Mouse (Mus musculus) heart, embryonic 14.5 days (tissue): ENCODE measurements around the gene Sgpp2. TPM values are rescaled to one million over a fixed set of nuclear protein-coding genes. Genes with fewer than 3 reads are reported as not detected.

ENCODE experiments used
- ATAC-seq: fragments of 200-750 bp; cut with Nextera tagmentation; 2 replicates; pipeline ENCODE4 v1.8.0; 2017; ENCODE audit warnings: low read depth, moderate TSS enrichment; ENCODE audit not compliant: insufficient number of reproducible peaks, insufficient read depth, low FRiP score
- H3K27ac ChIP-seq, 2 experiments: fragments of 200-500 bp in 1 of 2; fragments of 300-500 bp in 1 of 2; sonication (generic) in 1 of 2; replicated peaks in 1 of 2; 2 replicates each; pipeline ENCODE4 v1.5.1; 2012 to 2014; ENCODE audit warnings: low read depth in 2 of 2, low read length in 2 of 2, control low read depth in 1 of 2, mild to moderate bottlenecking in 1 of 2, mixed read lengths in 1 of 2; ENCODE audit not compliant: control insufficient read depth in 1 of 2, insufficient read depth in 1 of 2
- H3K27me3 ChIP-seq: fragments of 300-500 bp; sonication (generic); 2 replicates; pipeline ENCODE4 v1.6.1; 2014; ENCODE audit warnings: mild to moderate bottlenecking, low read length, control low read depth; ENCODE audit not compliant: control insufficient read depth, insufficient read depth
- H3K36me3 ChIP-seq: fragments of 300-500 bp; sonication (generic); 2 replicates; pipeline ENCODE4 v1.6.1; 2014; ENCODE audit warnings: mild to moderate bottlenecking, control low read depth, low read length, mixed read lengths; ENCODE audit not compliant: control insufficient read depth, insufficient read depth
- H3K4me1 ChIP-seq, 2 experiments: fragments of 200-500 bp in 1 of 2; fragments of 300-500 bp in 1 of 2; sonication (generic) in 1 of 2; 2 replicates each; pipeline ENCODE4 v1.6.1; 2012 to 2014; ENCODE audit warnings: low read length in 2 of 2, control low read depth in 1 of 2, mixed read lengths in 1 of 2; ENCODE audit not compliant: control insufficient read depth in 2 of 2, insufficient read depth in 2 of 2
- H3K4me2 ChIP-seq: fragments of 300-500 bp; sonication (generic); 2 replicates; pipeline ENCODE4 v1.6.1; 2014; ENCODE audit warnings: mild to moderate bottlenecking, low read length
- H3K4me3 ChIP-seq, 2 experiments: fragments of 200-500 bp in 1 of 2; fragments of 300-500 bp in 1 of 2; sonication (generic) in 1 of 2; 2 replicates each; pipeline ENCODE4 v1.5.1; 2012 to 2014; ENCODE audit warnings: low read length in 2 of 2, mild to moderate bottlenecking in 2 of 2, control low read depth in 1 of 2, low read depth in 1 of 2, moderate library complexity in 1 of 2; ENCODE audit not compliant: control insufficient read depth in 1 of 2, insufficient read depth in 1 of 2
- H3K9ac ChIP-seq: fragments of 300-500 bp; sonication (generic); 2 replicates; pipeline ENCODE4 v1.6.1; 2014; ENCODE audit warnings: mild to moderate bottlenecking, low read length
- H3K9me3 ChIP-seq: fragments of 300-500 bp; sonication (generic); 2 replicates; pipeline ENCODE4 v1.6.1; 2016; ENCODE audit warnings: low read length, control low read depth; ENCODE audit not compliant: control insufficient read depth
- WGBS: fragments of 180-500 bp; shearing (Covaris S2); extraction: QIAGEN DNeasy Blood & Tissue Kit; methylation state at CpG from one replicate; pipeline ENCODE4 v1.1.7; 2014; 5-methylcytosine and 5-hydroxymethylcytosine counted together
- polyA plus RNA-seq: library from polyadenylated mRNA; unstranded; fragments of >200 nt; fragmentation: Nextera tagmentation; extraction: Ambion mirVana; gene quantifications from 2 replicates; pipeline ENCODE4 v1.2.1, GENCODE M21; 2014

Gene Sgpp2
- polyA plus RNA-seq, 1 experiment from 2014 or later = 0.20 TPM

DNA sequence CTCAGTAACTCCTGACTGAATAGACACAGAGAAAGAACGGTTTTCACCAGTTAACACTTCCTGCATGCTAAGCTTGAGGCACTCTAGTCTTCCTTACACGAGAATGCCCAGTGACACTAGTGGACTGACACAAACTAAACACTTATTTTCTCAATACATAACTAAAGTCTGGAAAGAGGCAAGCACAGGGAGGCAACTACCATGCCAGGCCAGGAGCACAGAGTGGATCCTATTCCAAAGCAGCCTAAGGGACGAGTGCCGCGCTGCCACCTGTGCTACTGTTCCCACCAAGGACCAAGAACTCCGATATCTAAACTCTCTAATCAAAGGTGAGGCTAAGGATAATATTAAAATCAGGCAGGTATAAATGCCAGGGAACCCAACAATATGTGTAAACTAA lies 136.6 kb downstream of the Sgpp2 start:
- WGBS = 92% methylated on average over 6 of the region's 6 CpGs
- no peak for ATAC-seq
- H3K36me3 ChIP-seq = peaks cover 77% of the 10 kb centered on the region
- H3K27me3 ChIP-seq = no peaks in the 10 kb centered on the region
- H3K9me3 ChIP-seq = no peaks in the 10 kb centered on the region
- no peaks in the 10 kb centered on the region for H3K4me1 ChIP-seq
- H3K4me3 ChIP-seq = no peak overlapping the region
- H3K27ac ChIP-seq = no peak overlapping the region
- H3K9ac ChIP-seq = no peak overlapping the region
- H3K4me2 ChIP-seq = no peak overlapping the region

DNA sequence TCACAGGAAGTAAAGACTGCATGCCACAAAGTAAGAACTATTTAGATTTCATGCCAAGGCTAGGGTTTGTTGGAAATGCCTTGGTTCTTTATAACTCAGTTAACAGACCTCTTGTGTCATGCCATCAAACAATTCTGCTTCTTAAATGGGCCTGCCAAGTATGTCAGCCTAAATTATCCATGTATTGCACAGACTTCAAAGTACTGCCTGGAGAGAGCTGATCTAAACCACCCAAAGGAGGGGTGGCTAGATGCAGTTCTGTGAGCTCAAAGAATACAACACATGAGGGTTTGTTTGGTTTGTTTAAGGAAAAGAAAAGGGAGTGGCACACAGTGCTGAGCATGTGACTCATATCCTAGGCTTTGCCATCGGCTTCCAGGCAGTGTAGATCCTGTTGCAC lies 137.9 kb downstream of the Sgpp2 start:
- Histone ChIP-seq H3K36me3 (peaks cover 80% of the 10 kb centered on the region), H3K4me1 (no peaks in the 10 kb centered on the region), H3K4me3 (no peak overlapping the region), H3K27me3 (no peaks in the 10 kb centered on the region), H3K9me3 (no peaks in the 10 kb centered on the region), H3K27ac (no peak overlapping the region), H3K4me2 (no peak overlapping the region), H3K9ac (no peak overlapping the region)
- no peak for ATAC-seq
- 48% methylated on average over 1 of the region's 1 CpGs for WGBS

DNA sequence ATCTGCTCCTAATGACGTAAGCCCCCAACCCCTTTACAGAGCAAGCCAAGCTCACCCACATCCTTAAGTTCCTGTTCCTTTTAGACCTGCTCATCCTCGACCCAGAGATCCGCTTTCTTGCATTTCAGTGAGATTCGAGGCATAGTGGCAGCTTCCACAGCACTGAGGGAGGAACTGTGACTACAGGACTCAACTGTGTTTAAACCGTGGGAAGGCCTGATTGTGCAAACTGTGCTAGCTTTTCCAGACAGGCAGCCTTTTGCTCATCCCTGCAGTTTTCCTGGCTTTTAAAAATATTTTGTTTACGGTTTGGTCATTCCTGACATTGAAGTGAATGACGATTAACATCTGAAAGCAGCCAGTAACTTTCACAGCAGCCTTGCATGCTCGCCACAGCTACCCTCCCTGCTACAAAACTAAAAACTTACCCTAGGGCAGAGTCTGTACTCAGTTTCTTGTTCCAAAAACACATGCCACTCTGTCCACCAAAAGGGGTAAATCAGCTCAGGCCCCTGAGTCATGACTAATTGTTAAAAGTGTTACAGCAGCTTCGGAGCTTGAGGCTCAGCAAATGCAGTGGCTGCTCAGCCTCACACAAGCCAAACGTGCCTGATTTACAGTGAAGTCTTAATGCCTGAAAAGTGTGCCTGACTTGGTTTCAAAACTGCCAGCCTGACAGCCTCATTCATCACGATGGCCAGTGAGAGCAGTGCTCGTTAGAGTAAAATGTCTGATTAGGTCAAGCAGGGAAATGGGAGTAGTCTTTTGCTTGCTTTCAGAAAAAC lies 141.1 kb downstream of the Sgpp2 start:
- H3K27ac ChIP-seq = no peak overlapping the region
- no peak for ATAC-seq
- 78% methylated on average over 12 of the region's 12 CpGs for WGBS

DNA sequence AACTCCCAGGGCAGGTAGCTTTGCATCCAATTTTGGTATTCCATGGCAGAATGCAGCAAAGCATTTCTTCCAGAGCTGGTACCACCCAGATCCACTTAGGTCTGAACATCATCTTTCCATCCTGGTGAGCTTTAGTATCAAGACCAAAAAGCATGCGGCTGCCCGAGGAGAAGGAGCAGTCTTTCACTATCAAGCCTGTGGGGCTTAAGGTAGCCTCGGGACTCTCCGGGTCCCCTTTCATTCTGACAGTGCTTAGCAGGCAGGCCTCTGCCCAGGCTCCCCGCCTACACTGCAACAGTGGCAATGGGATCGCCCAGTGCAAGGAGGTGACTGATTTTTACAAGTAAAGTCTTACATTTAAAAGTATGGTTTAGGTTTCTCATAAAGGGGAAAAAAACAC lies 142.4 kb downstream of the Sgpp2 start:
- WGBS = 87% methylated on average over 6 of the region's 6 CpGs
- H3K27me3 ChIP-seq = no peaks in the 10 kb centered on the region
- H3K9ac ChIP-seq = no peak overlapping the region
- no peaks in the 10 kb centered on the region for H3K9me3 ChIP-seq
- H3K36me3 ChIP-seq = peaks cover 86% of the 10 kb centered on the region
- H3K4me2 ChIP-seq = no peak overlapping the region
- H3K4me1 ChIP-seq = no peaks in the 10 kb centered on the region
- H3K27ac ChIP-seq = no peak overlapping the region
- no peak for ATAC-seq
- H3K4me3 ChIP-seq = no peak overlapping the region

More for the DNA sequence above, 141.1 kb downstream of the Sgpp2 start:
- Histone ChIP-seq H3K36me3 (peaks cover 80% of the 10 kb centered on the region), H3K27me3 (no peaks in the 10 kb centered on the region), H3K9me3 (no peaks in the 10 kb centered on the region), H3K4me3 (no peak overlapping the region), H3K4me1 (no peaks in the 10 kb centered on the region), H3K4me2 (no peak overlapping the region), H3K9ac (no peak overlapping the region)

DNA sequence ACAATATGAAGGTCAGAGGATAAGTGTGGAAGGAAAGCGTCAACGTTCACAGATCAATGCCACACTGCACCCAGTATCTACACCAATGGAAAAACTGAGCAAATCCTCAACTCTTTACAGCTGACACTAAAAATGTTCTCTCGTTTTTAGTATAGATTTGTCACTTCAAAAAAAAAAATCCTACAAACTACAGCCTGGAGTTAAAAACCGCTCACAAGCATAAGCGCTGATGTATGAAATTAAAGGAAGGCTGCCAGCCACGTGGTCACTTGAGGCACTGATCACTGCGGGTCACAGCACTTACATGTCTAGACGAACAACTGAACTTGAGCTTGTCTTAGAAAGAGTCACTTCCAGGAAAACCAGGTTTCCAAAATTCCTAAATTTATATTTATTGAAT lies 143.7 kb downstream of the Sgpp2 start:
- Histone ChIP-seq H3K4me1 (no peaks in the 10 kb centered on the region), H3K36me3 (peaks cover 86% of the 10 kb centered on the region), H3K9ac (no peak overlapping the region), H3K4me2 (no peak overlapping the region), H3K27ac (no peak overlapping the region), H3K4me3 (no peak overlapping the region), H3K9me3 (no peaks in the 10 kb centered on the region), H3K27me3 (no peaks in the 10 kb centered on the region)
- ATAC-seq = no peak
- WGBS = 89% methylated on average over 8 of the region's 8 CpGs

DNA sequence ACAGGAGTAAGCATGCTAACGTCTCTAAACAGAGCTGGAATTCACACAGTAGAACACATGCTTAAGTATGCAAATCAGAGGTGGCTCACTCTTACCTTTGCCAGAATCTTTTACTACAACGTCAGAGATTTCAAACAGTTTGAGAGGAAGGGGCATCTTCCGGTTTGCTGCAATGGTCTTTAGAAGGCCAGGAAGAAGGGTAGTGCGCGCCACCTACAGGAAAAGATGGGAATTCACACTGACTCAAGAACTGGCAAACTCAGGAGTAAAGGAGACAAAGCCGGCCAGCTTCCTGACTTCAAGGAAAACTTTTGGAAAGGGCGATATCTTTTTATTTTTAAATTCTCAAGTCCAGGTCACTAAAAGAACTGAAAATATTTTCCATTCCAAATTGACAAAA lies 144.5 kb downstream of the Sgpp2 start:
- Histone ChIP-seq H3K36me3 (peaks cover 89% of the 10 kb centered on the region), H3K4me3 (no peak overlapping the region), H3K27ac (no peak overlapping the region), H3K4me2 (no peak overlapping the region), H3K4me1 (no peaks in the 10 kb centered on the region), H3K9me3 (no peaks in the 10 kb centered on the region), H3K9ac (no peak overlapping the region), H3K27me3 (no peaks in the 10 kb centered on the region)
- 36% methylated on average over 7 of the region's 7 CpGs for WGBS
- no peak for ATAC-seq

Other genes starting within 250 kb of the Sgpp2 start
- gene Pax3, start 113.2 kb upstream of the Sgpp2 start, polyA plus RNA-seq = 0.08 TPM in 2 replicates
- 98.3 and 101 TPM in 2 replicates for gene Farsb, start 178.6 kb downstream of the Sgpp2 start, polyA plus RNA-seq
- gene Mogat1, start 200.6 kb downstream of the Sgpp2 start, polyA plus RNA-seq = not detected in 2 replicates
- gene BC035947, start 201.8 kb downstream of the Sgpp2 start, polyA plus RNA-seq = not detected in 2 replicates